Mouse (Mus musculus) urinary bladder, postnatal 25 days (tissue): ENCODE data around the gene Tspan3.
A peak's percentile ranks its signal among the peaks of the same experiment; 100 is the strongest.

ENCODE experiments used
- DNase-seq: peaks from one replicate; pipeline ENCODE4 v3.0.0; 2022; ENCODE audit warnings: low spot score

Tspan3 gene

DNA sequence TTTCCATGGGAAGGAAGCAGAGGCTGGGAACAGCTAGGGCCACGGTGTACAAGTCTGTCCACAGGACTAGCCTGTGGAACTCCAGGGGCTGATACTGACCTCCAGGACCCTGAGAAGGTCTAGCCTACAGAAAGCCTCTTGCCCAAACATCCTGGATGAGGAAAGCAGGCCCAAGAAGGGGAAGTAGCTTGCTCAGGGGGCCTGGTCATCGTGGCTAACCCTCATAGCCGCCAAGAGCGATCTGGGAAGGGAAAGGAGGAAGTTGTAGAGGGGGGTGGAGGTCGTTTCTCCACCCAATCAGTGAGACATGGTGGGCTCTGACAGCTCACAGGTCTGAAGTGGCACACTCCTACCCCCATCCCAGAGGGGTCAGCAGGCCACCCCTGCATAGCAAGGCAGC lies 57.1 kb downstream of the Tspan3 start:
- DNase-seq: no peak

- no peak for DNase-seq
Observed at GRCm38 (mm10) chr9:56107527-56107926, 57.8 kb downstream of the Tspan3 start.

- no peak for DNase-seq
Observed at GRCm38 (mm10) chr9:56106274-56107072, 58.8 kb downstream of the Tspan3 start.

DNA sequence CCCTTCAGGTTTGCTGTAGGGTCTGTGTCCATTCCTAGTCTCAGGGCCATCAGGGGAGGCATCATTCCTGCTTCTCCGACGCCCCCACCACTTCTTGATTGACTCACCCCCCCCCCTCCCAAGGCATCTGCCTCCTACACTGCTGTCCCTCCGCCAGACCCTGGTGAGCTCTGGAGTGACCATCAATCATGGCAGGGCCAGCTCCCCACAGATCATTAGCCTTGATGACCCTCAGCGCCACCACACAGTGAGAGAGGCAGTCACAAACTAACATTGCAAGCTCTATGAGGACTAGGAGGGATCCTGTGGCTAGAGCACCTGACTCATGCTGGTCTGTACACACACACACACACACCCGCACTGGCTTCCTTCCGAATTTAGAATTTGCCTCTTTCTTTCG lies 60.4 kb downstream of the Tspan3 start:
- no peak for DNase-seq

- DNase-seq: no peak
Observed at GRCm38 (mm10) chr9:56101022-56101421, 64.3 kb downstream of the Tspan3 start.

DNA sequence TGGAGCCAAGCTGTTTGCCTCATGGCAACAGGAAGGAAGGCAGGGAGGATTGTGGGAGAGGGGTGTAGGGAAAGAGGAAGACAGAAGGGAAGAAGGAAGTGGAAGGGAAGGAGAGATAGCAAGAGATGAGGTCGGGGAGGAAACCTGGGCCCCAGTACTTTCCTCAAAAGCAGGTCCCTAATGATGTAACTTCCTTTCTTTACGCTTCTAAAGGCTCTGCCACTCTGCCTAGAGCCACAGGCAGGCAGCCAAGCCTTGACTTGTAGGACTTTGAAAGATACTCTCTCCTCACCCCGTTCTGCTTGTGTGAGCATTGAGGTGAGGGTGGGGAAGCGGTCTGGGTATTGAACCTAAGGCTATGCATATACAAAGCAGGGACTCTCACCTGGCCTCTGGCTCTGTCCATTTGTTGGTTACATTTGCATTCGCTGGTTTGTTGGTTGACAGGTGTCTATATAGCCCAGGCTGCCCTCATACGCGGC lies 65.2 kb downstream of the Tspan3 start:
- no peak for DNase-seq

DNA sequence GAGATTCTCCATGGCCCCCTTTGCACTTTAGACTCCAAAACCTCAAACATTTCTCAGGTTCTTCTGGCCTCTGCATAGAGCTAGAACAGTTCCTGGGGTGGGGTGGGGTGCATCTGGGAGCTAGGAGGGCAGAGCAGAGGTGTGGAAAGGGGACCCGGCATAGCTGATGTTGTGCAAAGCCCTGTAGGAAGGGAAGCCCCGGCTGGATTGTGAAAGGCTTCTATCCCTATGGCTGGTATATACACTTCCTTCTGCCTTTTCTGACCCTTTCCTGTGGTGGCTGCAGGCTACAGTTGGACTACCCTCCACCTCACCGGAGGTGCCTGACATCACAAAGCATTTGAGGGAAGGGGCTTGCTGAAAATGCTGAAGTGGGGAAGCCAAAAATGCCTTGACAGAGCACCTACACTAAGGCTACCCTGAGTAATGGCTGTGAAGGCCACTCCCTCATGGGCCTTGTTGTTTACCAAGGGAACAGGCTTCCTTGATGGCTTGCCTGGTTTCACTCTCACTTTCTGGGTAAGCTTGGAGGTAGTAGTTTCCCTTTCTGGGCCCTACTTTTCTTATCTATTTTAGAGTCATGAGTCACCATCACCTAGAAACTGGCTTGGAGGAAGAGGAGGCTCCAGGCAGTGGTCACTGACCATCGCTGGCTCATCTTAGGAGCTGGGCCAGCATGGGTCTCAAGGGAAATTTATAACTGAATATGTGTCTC lies 67.5 kb downstream of the Tspan3 start:
- DNase-seq: no peak

DNA sequence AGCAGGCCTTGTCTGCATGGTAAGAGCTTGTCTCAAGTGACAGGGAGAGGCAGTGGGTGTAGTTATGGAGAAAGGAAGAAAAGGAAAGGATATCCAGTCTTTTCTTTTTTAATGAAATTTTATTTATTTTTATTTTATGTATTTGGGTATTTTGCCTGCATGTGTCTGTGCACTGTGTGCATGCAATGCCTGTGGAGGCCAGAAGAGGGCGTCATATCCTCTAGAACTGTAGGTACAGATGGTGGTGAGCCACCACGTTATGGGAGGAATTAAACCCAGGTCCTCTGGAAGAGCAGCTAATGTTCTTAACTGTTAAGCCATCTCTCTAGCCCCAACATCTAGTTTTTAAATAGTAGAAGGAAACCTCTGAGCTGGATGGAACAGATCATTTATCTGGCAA lies 73.2 kb downstream of the Tspan3 start:
- no peak for DNase-seq

GRCm38 (mm10) chr9:56090546-56091225 lies 74.6 kb downstream of the Tspan3 start:
- DNase-seq: no peak

DNA sequence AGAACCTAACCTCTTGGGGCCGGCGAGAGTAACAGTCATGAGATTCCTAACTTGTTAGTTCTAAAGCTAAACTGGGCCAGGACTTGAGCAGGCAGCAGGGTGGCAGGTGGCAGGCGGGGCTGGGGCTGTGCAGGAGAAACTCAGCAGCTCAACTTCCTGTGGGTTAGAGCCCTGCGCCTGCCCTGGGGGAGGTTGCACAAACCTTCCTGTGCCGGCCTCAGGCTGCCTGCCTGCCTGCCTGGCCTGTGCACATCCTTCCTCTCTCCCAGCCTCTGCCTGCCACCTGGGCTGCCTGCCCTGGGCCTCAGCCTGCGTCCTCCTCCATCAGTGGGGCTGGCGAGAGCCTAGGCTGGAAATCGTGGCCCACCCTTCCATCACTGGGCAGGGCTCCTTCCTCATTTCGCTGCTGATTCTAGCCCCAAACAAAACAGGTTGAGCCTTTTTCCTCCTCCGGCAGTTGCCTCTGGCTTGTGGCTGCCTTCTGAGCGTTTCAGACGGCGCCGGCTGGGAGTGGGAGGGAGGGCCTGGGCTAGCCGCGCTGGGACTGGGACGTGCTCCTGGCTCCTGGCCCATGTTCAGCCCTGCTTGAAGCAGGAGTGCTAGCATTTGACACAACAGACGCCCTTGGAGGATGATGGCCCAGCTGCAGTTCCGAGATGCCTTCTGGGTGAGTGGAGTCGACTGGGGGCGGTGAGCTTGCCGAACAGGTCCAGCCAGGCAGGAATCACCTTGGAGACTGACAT lies 75.3 kb downstream of the Tspan3 start, which contains the start of gene Pstpip1:
Pstpip1 (plus strand) TSS at position 185 of the 743 bp plus-strand sequence.
- peak; percentile 64 for DNase-seq

GRCm38 (mm10) chr9:56086524-56086923 lies 78.8 kb downstream of the Tspan3 start:
- no peak for DNase-seq
